Mouse (Mus musculus) neural tube, embryonic 12.5 days (tissue): ENCODE data around the gene Tedc2. TPM values are rescaled to one million over a fixed set of nuclear protein-coding genes. Genes with fewer than 3 reads are reported as not detected.

Experiments used
- ATAC-seq: fragments of 200-750 bp; cut with Nextera tagmentation; 2 replicates; pipeline ENCODE4 v1.8.0; 2017; ENCODE audit warnings: low read depth, mild to moderate bottlenecking, moderate TSS enrichment, moderate library complexity; ENCODE audit not compliant: low FRiP score
- H3K27ac ChIP-seq: fragments of 300-500 bp; sonication (generic); 2 replicates; pipeline ENCODE4 v1.5.1; 2016
- H3K27me3 ChIP-seq: fragments of 300-500 bp; sonication (generic); replicated peaks from 2 replicates; pipeline ENCODE4 v1.6.1; 2016; ENCODE audit warnings: mild to moderate bottlenecking
- H3K36me3 ChIP-seq: fragments of 300-500 bp; sonication (generic); 2 replicates; pipeline ENCODE4 v1.6.1; 2016; ENCODE audit warnings: mild to moderate bottlenecking
- H3K4me1 ChIP-seq: fragments of 300-500 bp; sonication (generic); 2 replicates; pipeline ENCODE4 v1.6.1; 2016
- H3K4me2 ChIP-seq: fragments of 300-500 bp; sonication (generic); replicated peaks from 2 replicates; pipeline ENCODE4 v1.6.1; 2016; ENCODE audit warnings: mild to moderate bottlenecking
- H3K4me3 ChIP-seq: fragments of 300-500 bp; sonication (generic); 2 replicates; pipeline ENCODE4 v1.5.1; 2016
- H3K9ac ChIP-seq: fragments of 300-500 bp; sonication (generic); 2 replicates; pipeline ENCODE4 v1.6.1; 2016; ENCODE audit warnings: mild to moderate bottlenecking
- H3K9me3 ChIP-seq: fragments of 300-500 bp; sonication (generic); 2 replicates; pipeline ENCODE4 v1.6.1; 2016; ENCODE audit warnings: mild to moderate bottlenecking
- WGBS: fragments of 180-500 bp; shearing (Covaris S2); methylation state at CpG from one replicate; pipeline ENCODE4 v1.1.7; 2016; 5-methylcytosine and 5-hydroxymethylcytosine counted together
- polyA plus RNA-seq: library from polyadenylated mRNA; unstranded; fragments of >200 nt; fragmentation: Nextera tagmentation; extraction: Ambion mirVana; gene quantifications from 2 replicates; pipeline ENCODE4 v1.2.1, GENCODE M21; 2016

Tedc2 gene
- polyA plus RNA-seq, result 13.5 and 14.2 TPM in 2 replicates

DNA sequence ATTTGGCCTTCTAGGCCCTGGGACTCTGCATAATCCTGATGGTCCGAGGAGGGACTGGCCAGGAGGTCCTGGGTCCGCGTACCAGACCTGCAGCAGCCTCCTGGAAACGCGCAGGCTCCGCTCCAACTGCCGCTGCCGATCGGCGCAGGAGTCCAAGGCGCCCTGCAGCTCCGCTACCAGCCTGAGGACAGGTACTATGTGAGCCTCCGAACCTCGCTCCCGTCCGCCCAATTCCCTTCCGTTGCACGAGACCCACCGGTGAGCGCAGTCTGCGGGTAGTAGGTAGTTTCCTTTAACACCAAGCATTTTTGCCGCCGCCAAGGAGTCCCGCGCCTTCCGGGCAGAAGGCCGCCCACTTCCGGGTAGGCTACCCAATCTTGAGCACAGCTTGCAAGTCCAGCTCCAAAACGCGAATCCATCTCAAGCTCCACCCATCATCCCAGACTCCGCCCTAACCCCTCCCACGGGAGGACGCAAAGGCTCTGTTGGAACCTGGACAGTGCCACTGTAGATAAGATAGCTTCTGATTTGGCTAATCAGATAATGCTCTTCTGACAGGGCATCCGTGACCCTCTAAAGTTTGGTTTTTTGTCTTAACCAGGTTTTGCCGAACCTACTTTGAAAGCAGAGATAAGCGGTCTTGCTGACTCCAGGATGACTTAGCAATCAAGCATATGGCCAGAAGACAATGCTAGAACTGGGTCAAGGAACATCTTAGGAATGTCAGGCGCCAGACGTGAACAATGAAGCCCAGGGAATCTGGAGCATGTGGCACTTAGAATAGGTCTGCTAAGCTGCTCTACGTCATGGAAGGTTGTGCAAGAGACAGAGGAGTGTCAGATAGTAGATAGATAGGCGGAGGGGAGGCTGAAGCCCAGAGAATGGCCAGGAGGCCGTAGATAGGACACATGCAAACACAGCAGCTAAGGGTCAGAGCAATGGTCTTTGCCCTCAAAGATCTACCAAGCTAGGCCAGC, at the start of gene Tedc2:
Tedc2 (minus strand) TSS at position 417 of the 977 bp plus-strand sequence.
- Histone ChIP-seq H3K36me3 (peaks cover 56% of the 10 kb centered on the region), H3K27ac (no peak within 1 kb of the TSS), H3K9me3 (no peaks in the 10 kb centered on the region), H3K4me1 (peaks cover 11% of the 10 kb centered on the region), H3K9ac (peak within 1 kb of the TSS; percentile 75), H3K4me3 (peak within 1 kb of the TSS; percentile 73), H3K27me3 (no peaks in the 10 kb centered on the region), H3K4me2 (peak within 1 kb of the TSS; percentile 94)
- 5% methylated on average over 41 of the region's 41 CpGs for WGBS
- peak; percentile 94 for ATAC-seq

DNA sequence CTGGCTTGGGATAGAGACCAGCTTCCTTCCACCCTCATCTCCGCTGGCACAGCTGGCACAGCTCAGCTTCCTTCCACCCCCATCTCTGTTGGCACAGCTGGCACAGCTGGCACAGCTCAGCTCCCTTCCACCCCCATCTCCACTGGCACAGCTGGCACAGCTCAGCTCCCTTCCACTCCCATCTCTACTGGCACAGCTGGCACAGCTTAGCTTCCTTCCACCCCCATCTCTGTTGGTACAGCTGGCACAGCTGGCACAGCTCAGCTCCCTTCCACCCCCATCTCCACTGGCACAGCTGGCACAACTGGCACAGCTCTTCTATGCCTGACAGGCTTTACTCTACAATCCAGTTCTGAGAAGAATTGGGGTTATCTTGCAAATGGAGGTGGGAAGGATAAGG, 46.5 kb upstream of the Tedc2 start:
- H3K9me3 ChIP-seq, result 0 out of 2 replicates have a peak, but pooled peaks cover 3% of the 10 kb centered on the region
- 97% methylated on average over 1 of the region's 1 CpGs for WGBS
- H3K27ac ChIP-seq, result no peak overlapping the region
- no peaks in the 10 kb centered on the region for H3K36me3 ChIP-seq
- H3K4me2 ChIP-seq, result no peak overlapping the region
- ATAC-seq, result no peak
- H3K4me3 ChIP-seq, result no peak overlapping the region
- no peaks in the 10 kb centered on the region for H3K4me1 ChIP-seq
- no peaks in the 10 kb centered on the region for H3K27me3 ChIP-seq
- no peak overlapping the region for H3K9ac ChIP-seq

DNA sequence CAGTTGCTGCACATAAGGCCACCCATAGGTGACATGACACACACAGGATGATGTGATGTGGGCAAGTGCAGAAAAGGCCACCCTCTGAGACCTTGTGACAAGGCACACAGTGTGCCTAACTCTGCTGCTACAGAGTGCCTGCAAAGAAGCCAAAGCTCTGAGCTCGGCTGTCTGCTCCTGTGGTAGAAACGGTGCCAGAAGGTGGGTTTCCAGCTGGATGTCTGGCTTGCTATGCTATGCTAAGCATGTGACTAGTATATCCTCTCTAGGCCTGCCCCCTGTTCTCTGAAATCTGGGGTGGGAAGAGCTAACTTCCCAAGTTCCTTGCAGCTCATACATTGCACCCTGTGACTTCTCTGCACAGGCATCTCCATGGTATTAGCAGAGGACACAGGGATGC, 44.1 kb upstream of the Tedc2 start:
- Histone ChIP-seq H3K4me1 (no peaks in the 10 kb centered on the region), H3K36me3 (no peaks in the 10 kb centered on the region), H3K4me2 (no peak overlapping the region), H3K27me3 (no peaks in the 10 kb centered on the region), H3K9me3 (no peaks in the 10 kb centered on the region), H3K27ac (no peak overlapping the region), H3K9ac (no peak overlapping the region), H3K4me3 (no peak overlapping the region)
- no peak for ATAC-seq
- 86% methylated on average over 2 of the region's 2 CpGs for WGBS

DNA sequence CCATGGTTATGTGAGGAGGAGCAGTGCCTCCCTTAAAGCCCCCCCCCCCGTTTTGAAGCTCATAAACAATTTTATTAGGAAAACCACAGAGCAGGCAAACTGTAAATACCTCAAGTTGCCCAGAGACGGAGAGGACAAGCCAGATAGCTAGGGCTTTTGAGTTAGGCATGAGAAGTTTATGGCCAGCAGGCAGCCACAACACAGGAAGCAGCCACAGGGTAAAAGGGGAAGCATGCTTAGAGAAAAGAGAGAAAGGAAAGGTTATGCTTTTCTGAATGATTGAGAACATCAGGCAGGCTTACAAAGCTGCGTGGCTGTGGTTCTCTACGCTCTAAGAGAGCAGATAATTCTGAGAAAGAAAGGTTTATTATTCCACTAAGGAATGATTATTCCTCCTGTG, 39.9 kb upstream of the Tedc2 start:
- Histone ChIP-seq H3K27ac (no peak overlapping the region), H3K27me3 (no peaks in the 10 kb centered on the region), H3K9ac (no peak overlapping the region), H3K4me1 (no peaks in the 10 kb centered on the region), H3K9me3 (no peaks in the 10 kb centered on the region), H3K36me3 (no peaks in the 10 kb centered on the region), H3K4me2 (no peak overlapping the region), H3K4me3 (no peak overlapping the region)
- 60% methylated on average over 4 of the region's 4 CpGs for WGBS
- ATAC-seq, result no peak

DNA sequence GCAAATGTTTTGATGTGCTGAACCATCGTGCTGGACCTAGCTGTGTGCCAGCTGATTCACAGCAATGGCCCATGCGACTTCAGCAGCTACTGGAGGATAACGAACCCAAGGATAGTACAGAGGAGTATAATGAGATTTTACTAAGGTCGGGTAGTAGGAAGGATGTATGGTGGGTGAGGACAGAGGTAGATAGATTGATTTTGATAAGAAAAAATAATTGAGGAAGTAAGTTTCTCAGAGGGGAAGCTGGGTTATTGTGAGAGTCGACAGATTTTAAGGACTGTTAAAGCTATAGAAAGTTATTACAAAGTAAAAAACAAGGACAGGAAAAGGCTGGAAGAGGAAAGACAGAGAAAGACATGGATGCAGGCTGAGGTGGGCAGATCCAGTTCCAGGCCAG, 39.1 kb upstream of the Tedc2 start:
- Histone ChIP-seq H3K4me2 (no peak overlapping the region), H3K9me3 (no peaks in the 10 kb centered on the region), H3K9ac (no peak overlapping the region), H3K4me1 (no peaks in the 10 kb centered on the region), H3K27me3 (no peaks in the 10 kb centered on the region), H3K36me3 (no peaks in the 10 kb centered on the region), H3K27ac (no peak overlapping the region), H3K4me3 (no peak overlapping the region)
- WGBS, result 81% methylated on average over 5 of the region's 5 CpGs
- ATAC-seq, result no peak

DNA sequence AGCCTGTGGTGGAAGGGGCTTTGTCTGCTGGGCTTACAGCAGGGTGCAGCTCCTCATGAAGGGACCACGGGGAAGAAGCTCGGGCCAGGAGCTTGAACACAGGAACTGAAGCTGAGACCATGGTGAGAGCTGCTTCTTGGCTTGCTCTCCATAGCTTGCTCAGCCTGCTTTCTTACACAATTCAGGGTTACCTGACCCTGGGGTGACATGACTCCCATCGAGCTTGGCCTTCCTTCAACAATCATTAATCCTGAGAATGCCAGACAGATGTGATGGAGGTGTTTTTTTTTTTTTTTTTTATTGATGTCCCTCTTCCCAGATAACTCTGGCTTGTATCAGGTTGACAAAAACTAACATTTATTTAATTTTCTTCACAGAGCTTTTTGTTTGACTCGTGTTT, 38.3 kb upstream of the Tedc2 start:
- H3K4me1 ChIP-seq, result no peaks in the 10 kb centered on the region
- no peak overlapping the region for H3K9ac ChIP-seq
- ATAC-seq, result no peak
- no peaks in the 10 kb centered on the region for H3K27me3 ChIP-seq
- no peak overlapping the region for H3K27ac ChIP-seq
- H3K4me3 ChIP-seq, result no peak overlapping the region
- H3K9me3 ChIP-seq, result no peaks in the 10 kb centered on the region
- no peaks in the 10 kb centered on the region for H3K36me3 ChIP-seq
- WGBS, result 68% methylated on average over 4 of the region's 4 CpGs
- H3K4me2 ChIP-seq, result no peak overlapping the region

DNA sequence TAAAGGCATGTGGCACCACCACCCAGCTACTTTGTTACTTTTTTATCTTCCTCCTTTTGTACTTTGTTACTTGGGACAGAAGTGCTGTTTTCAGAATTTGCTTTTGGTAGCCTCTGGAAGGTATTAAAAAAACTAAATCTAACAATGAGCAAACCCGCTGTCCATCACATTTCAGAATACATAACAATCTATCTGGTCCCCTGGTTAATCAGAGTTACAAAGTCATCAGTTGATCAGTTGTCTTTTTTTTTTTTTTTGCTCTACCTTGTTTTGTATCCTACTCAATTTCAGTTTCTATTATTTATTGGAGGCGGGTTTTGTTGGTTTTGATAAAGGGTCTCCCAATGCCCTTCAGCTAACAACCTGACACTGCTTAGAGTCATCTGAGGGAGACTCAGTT, 31.7 kb upstream of the Tedc2 start:
- Histone ChIP-seq H3K4me3 (no peak overlapping the region), H3K27me3 (no peaks in the 10 kb centered on the region), H3K9me3 (no peaks in the 10 kb centered on the region), H3K4me1 (peaks cover 12% of the 10 kb centered on the region), H3K27ac (no peak overlapping the region), H3K36me3 (peaks cover 15% of the 10 kb centered on the region), H3K4me2 (no peak overlapping the region; the same call in 1 of the 2 replicates), H3K9ac (no peak overlapping the region)
- WGBS, result 95% methylated on average over 2 of the region's 2 CpGs
- no peak for ATAC-seq

DNA sequence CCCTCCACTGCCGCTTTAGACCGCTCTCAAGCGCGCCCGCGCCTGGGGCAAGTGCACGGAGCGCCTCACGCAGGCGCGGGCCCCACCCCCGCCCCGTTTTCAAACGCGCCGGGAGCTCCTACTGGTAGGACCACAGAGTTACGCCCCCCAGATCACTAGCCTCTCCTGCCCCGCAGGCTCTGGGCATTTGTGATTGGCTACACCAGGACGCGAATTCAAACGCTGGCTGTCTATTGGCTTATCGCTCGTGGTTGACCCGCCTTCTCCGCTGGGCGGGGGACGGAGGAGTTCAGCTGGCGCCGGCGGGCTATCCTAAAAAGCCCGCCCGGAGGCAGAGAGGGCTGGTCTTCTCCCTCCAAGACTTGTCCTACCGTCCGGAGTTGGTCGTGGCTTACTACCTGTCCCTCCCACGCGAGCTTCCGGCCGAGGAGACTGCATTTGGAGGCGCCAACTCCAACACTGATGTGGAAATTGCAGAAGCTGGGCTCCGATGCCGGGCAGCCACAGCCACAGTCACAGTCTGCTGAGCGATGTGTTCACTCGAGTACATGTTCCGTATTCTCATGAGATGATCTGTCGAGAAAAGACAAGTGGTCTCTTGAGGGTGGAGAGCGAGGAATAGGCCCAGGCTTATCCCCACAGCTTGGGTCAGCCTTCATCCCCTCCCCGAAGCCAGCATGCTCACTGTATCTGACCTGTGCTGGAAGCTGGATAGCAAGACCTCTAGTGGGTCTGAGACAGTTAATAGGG, 30.8 kb upstream of the Tedc2 start, which contains the start of gene Ccnf:
Ccnf (minus strand) TSS at position 165 of the 750 bp plus-strand sequence.
- Histone ChIP-seq H3K4me3 (peak within 1 kb of the TSS; percentile 61), H3K36me3 (peaks cover 20% of the 10 kb centered on the region), H3K4me2 (peak within 1 kb of the TSS; percentile 73), H3K9me3 (no peaks in the 10 kb centered on the region), H3K27me3 (no peaks in the 10 kb centered on the region), H3K9ac (peak within 1 kb of the TSS; percentile 72), H3K27ac (no peak within 1 kb of the TSS), H3K4me1 (peaks cover 12% of the 10 kb centered on the region)
- WGBS, result under 1% methylated on average over 48 of the region's 48 CpGs
- peak; percentile 100 for ATAC-seq

DNA sequence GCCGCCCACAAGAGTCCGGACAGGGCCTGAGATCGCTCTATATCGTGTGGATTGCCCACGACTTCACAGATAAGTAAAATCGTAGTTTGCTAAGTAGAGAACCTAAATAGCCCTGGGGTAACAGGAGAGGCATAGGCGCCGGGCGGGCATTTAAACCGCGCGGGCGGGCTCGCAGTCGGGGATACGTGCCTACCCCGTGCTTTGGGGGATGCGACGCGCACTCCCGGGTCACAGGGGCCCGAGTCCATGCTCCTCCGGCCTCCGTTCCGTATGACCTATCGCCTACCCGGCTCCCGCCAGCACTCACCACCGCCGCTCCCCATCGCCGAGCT, 30.3 kb upstream of the Tedc2 start:
- H3K9ac ChIP-seq, result peak overlapping the region; percentile 72
- peaks cover 25% of the 10 kb centered on the region for H3K36me3 ChIP-seq
- peak overlapping the region; percentile 61 for H3K4me3 ChIP-seq
- no peaks in the 10 kb centered on the region for H3K9me3 ChIP-seq
- whole genome bisulfite sequencing, result under 1% methylated on average over 32 of the region's 32 CpGs
- no peak for ATAC-seq
- peak overlapping the region; percentile 73 for H3K4me2 ChIP-seq
- H3K4me1 ChIP-seq, result peaks cover 12% of the 10 kb centered on the region
- no peaks in the 10 kb centered on the region for H3K27me3 ChIP-seq
- H3K27ac ChIP-seq, result no peak overlapping the region

DNA sequence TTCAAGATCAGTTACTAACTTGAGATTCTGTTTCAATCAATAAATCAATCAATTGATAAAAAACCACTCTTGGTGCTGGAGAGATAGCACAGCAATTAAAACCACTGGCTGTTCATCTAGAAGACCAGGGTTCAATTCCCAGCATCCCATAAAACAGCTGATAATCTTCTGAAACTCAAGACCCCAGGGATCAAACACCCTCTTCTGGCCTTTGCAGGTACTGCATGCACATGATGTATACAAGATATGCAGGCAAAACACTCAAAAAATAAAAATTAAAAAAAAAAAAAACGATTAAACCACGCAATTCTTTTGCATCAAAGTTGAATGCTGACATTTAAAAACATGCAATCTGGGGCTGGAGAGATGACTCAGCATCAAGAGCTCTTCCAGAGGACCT, 28.0 kb upstream of the Tedc2 start:
- no peak overlapping the region for H3K9ac ChIP-seq
- no peak for ATAC-seq
- WGBS, result 94% methylated on average over 2 of the region's 2 CpGs

DNA sequence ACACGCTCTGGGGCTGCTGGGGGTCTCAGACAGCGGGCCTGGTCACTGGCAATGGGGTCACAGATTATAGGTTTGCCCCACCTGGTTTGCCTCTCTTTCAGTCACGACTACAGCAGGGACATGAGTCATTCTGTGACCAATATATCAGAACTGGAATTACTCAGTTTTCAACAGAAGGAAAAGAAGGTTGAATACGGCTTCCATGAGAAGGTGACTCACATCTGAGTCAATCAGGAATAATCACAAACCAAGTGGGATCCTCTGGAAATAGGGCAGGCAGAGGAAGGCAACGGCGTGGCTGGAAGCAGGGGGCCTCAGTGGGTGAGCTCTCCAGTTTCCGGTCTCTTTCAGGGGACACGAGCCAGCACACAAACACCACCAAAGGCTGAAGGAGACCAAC, 23.4 kb upstream of the Tedc2 start:
- Histone ChIP-seq H3K4me2 (no peak overlapping the region), H3K4me3 (no peak overlapping the region), H3K36me3 (peaks cover 88% of the 10 kb centered on the region), H3K9ac (no peak overlapping the region), H3K9me3 (no peaks in the 10 kb centered on the region), H3K4me1 (no peaks in the 10 kb centered on the region), H3K27ac (no peak overlapping the region), H3K27me3 (no peaks in the 10 kb centered on the region)
- 96% methylated on average over 8 of the region's 8 CpGs for WGBS
- no peak for ATAC-seq

More for the DNA sequence above, 28.0 kb upstream of the Tedc2 start:
- H3K27ac ChIP-seq, result no peak overlapping the region
- no peaks in the 10 kb centered on the region for H3K27me3 ChIP-seq
- H3K9me3 ChIP-seq, result no peaks in the 10 kb centered on the region
- no peak overlapping the region for H3K4me3 ChIP-seq
- peaks cover 42% of the 10 kb centered on the region for H3K36me3 ChIP-seq
- H3K4me1 ChIP-seq, result peaks cover 12% of the 10 kb centered on the region
- H3K4me2 ChIP-seq, result no peak overlapping the region

DNA sequence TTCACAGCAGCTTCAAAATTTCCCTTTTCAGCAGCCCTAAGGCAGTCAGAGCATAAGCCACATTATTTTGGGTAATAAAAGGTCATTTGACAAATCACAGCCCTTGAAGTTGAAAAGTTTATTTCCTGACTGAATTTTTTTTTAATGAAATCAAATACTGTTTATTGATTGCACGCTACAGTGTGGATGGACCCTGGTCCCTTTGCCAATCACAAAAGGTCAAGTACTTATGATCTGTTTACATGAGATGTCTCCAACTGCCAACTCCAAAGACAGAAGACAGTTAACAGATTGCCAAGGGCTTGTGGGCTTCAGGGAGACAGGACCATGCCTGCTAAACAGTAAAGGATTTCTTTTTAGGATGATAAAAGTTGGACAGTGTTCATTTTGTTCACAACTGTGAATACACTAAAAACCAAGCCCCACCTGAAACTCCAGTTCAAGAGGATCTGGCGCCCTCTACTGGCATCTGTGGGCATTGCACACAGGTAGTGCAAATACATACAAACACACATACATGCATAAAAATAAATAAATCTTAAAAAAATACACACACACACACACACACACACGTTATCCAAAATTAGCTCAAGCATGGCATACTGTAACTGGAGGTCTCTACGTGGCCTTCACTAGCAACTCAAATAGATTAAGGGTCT, 22.8 kb upstream of the Tedc2 start:
- Histone ChIP-seq H3K36me3 (peaks cover 88% of the 10 kb centered on the region), H3K4me1 (no peaks in the 10 kb centered on the region), H3K27me3 (no peaks in the 10 kb centered on the region), H3K4me3 (no peak overlapping the region), H3K9me3 (no peaks in the 10 kb centered on the region), H3K9ac (no peak overlapping the region), H3K27ac (no peak overlapping the region), H3K4me2 (no peak overlapping the region)
- WGBS, result 88% methylated on average over 4 of the region's 4 CpGs
- no peak for ATAC-seq
